Mouse (Mus musculus) stomach, embryonic 15.5 days (tissue): ENCODE results near the gene Magea6. TPM values are rescaled to one million over a fixed set of nuclear protein-coding genes. Genes with fewer than 3 reads are reported as not detected.
"Not testable (repeated sequence)": the region's sequence is repeated elsewhere in the genome, so short reads cannot be mapped to it uniquely, and the experiment has no call there.

Experiments used
- ATAC-seq: fragments of 200-750 bp; cut with Nextera tagmentation; 2 replicates; pipeline ENCODE4 v1.8.0; 2017; ENCODE audit warnings: low read depth, moderate number of reproducible peaks, moderate TSS enrichment; ENCODE audit not compliant: insufficient read depth, low FRiP score
- H3K27ac ChIP-seq: fragments of 300-500 bp; sonication (generic); 2 replicates; pipeline ENCODE4 v1.5.1; 2015; ENCODE audit warnings: mild to moderate bottlenecking, inconsistent platforms
- H3K27me3 ChIP-seq: fragments of 300-500 bp; sonication (generic); replicated peaks from 2 replicates; pipeline ENCODE4 v1.6.1; 2015; ENCODE audit warnings: inconsistent platforms
- H3K36me3 ChIP-seq: fragments of 300-500 bp; sonication (generic); 2 replicates; pipeline ENCODE4 v1.6.1; 2015; ENCODE audit warnings: inconsistent platforms
- H3K4me1 ChIP-seq: fragments of 300-500 bp; sonication (generic); 2 replicates; pipeline ENCODE4 v1.6.1; 2015; ENCODE audit warnings: inconsistent platforms
- H3K4me2 ChIP-seq: fragments of 300-500 bp; sonication (generic); 2 replicates; pipeline ENCODE4 v1.6.1; 2015; ENCODE audit warnings: mild to moderate bottlenecking, inconsistent platforms
- H3K4me3 ChIP-seq: fragments of 300-500 bp; sonication (generic); replicated peaks from 2 replicates; pipeline ENCODE4 v1.5.1; 2015; ENCODE audit warnings: inconsistent platforms
- H3K9ac ChIP-seq: fragments of 300-500 bp; sonication (generic); 2 replicates; pipeline ENCODE4 v1.6.1; 2015; ENCODE audit warnings: inconsistent platforms
- H3K9me3 ChIP-seq: fragments of 300-500 bp; sonication (generic); 2 replicates; pipeline ENCODE4 v1.6.1; 2016; ENCODE audit warnings: inconsistent platforms
- WGBS: fragments of 180-500 bp; shearing (Covaris S2); methylation state at CpG from one replicate; pipeline ENCODE4 v1.1.7; 2015; 5-methylcytosine and 5-hydroxymethylcytosine counted together
- polyA plus RNA-seq: library from polyadenylated mRNA; unstranded; fragments of >200 nt; fragmentation: Nextera tagmentation; extraction: Ambion mirVana; gene quantifications from 2 replicates; pipeline ENCODE4 v1.2.1, GENCODE M21; 2015

The Magea6 gene
- not detected in 2 replicates for polyA plus RNA-seq

- H3K4me3 ChIP-seq, H3K27me3 ChIP-seq, H3K9ac ChIP-seq, H3K4me2 ChIP-seq, H3K36me3 ChIP-seq, H3K4me1 ChIP-seq, ATAC-seq, H3K9me3 ChIP-seq, H3K27ac ChIP-seq: not testable (repeated sequence)
- 54% methylated on average over 1 of the region's 1 CpGs for WGBS
These were observed at the start of gene Magea6 for GRCm38 (mm10) chrX:154935887-154936286. Gene Magea6, minus strand, starts transcription at chrX:154935987.

GRCm38 (mm10) chrX:154949405-154949804 is 13.6 kb upstream of the Magea6 start, which contains the start of gene Magea3:
Gene Magea3, minus strand, starts transcription at chrX:154949505.
- not testable (repeated sequence) for H3K9ac ChIP-seq, H3K27ac ChIP-seq, H3K4me2 ChIP-seq, H3K9me3 ChIP-seq, ATAC-seq, H3K4me3 ChIP-seq, H3K36me3 ChIP-seq, H3K4me1 ChIP-seq, H3K27me3 ChIP-seq
- WGBS = 56% methylated on average over 1 of the region's 1 CpGs

- not testable (repeated sequence) for H3K36me3 ChIP-seq, H3K27me3 ChIP-seq, H3K27ac ChIP-seq, H3K4me2 ChIP-seq, H3K9me3 ChIP-seq, ATAC-seq, H3K4me3 ChIP-seq, H3K4me1 ChIP-seq, H3K9ac ChIP-seq
- 80% methylated on average over 3 of the region's 3 CpGs for WGBS
These were observed 45.6 kb downstream of the Magea6 start, which contains the start of gene Cldn34b1 for GRCm38 (mm10) chrX:154890167-154890566. Gene Cldn34b1, minus strand, starts transcription at chrX:154890267.

Other genes with a start within 250 kb of the Magea6 start
- gene Cldn34b1, start 45.7 kb downstream of the Magea6 start, polyA plus RNA-seq = not detected in 2 replicates
- gene Magea3, start 13.5 kb upstream of the Magea6 start, polyA plus RNA-seq = not detected in 2 replicates
- not detected in 2 replicates for gene Magea8, start 59.9 kb upstream of the Magea6 start, polyA plus RNA-seq
- gene Magea5, start 127.2 kb upstream of the Magea6 start, polyA plus RNA-seq = not detected in 2 replicates
- gene Magea1, start 153.8 kb upstream of the Magea6 start, polyA plus RNA-seq = not detected in 2 replicates
- gene Magea2, start 157.7 kb upstream of the Magea6 start, polyA plus RNA-seq = 0.10 TPM in 1 of 2 replicates, not detected in the other
- not detected in 2 replicates for gene Cldn34b2, start 192.4 kb upstream of the Magea6 start, polyA plus RNA-seq